Comparison of ENCODE assay signal across 13 mouse cellular contexts in the genomic region with DNA sequence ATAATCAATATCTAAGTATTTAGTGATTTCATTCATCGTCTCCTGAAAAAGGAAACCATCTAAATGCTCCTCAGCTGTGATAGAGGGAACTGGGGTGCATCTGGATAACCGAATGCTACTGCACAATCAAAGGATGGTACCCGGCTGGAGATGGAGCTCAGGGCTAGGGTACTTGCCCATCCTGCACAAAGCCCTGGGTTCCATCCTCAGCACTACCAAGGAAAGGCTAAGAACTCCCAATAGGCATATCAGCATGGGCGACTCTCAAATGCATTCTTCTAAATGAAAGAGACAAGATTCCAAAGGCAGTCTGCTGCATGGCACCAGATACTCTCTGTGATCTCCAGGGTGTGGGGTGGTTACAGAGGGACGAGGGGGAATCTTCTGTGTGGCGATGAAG.
"Had no signal": no experiment of that assay in that cellular context is flagged by ENCODE, and none has a peak within 500 bp of the region (broad histone marks: within the 10 kb centered on the region; RNA-seq: fewer than 3 reads in every experiment).

No protein-coding gene starts in this region.

- H3K36me3 ChIP-seq: liver, embryonic 13.5 days; midbrain, embryonic 12.5 days; midbrain, embryonic 15.5 days had no signal

- H3K4me2 ChIP-seq: liver, embryonic 13.5 days; midbrain, embryonic 12.5 days; midbrain, embryonic 15.5 days had no signal

- H3K27ac ChIP-seq: kidney, postnatal 0 days; layer of hippocampus, adult 2 months; liver, embryonic 13.5 days; midbrain, embryonic 12.5 days; midbrain, embryonic 15.5 days had no signal

- H3K9me3 ChIP-seq: liver, embryonic 13.5 days; midbrain, embryonic 12.5 days had no signal

- ATAC-seq: midbrain, embryonic 15.5 days had no signal

- H3K27me3 ChIP-seq: midbrain, embryonic 12.5 days; midbrain, embryonic 15.5 days had no signal

- H3K4me3 ChIP-seq: layer of hippocampus, adult 2 months; liver, embryonic 13.5 days; midbrain, embryonic 12.5 days; midbrain, embryonic 15.5 days had no signal

- H3K4me1 ChIP-seq: liver, embryonic 13.5 days; midbrain, embryonic 12.5 days; midbrain, embryonic 15.5 days had no signal

- DNase-seq: kidney, adult 18-20 months; kidney, postnatal 25 days; layer of hippocampus, adult 9-11 months; liver, embryonic 13.5 days; lung, adult 2 months; lung, postnatal 14 days; lung, postnatal 4 days; thymus, adult 18-20 months; thymus, postnatal 36 days had no signal

- H3K9ac ChIP-seq: liver, embryonic 13.5 days; midbrain, embryonic 12.5 days; midbrain, embryonic 15.5 days had no signal
